Mouse (Mus musculus) stomach, embryonic 14.5 days (tissue): ENCODE measurements around the gene Smtnl2. TPM values are rescaled to one million over a fixed set of nuclear protein-coding genes. Genes with fewer than 3 reads are reported as not detected.
A peak's percentile ranks its signal among the peaks of the same experiment; 100 is the strongest.

Experiments
- ATAC-seq: fragments of 200-750 bp; cut with Nextera tagmentation; 2 replicates; pipeline ENCODE4 v1.8.0; 2017; ENCODE audit warnings: low read depth, moderate TSS enrichment; ENCODE audit not compliant: insufficient number of reproducible peaks, insufficient read depth, low FRiP score
- H3K27ac ChIP-seq: fragments of 300-500 bp; sonication (generic); 2 replicates; pipeline ENCODE4 v1.5.1; 2014; ENCODE audit warnings: mild to moderate bottlenecking, low read length, moderate library complexity, mixed read lengths
- H3K27me3 ChIP-seq: fragments of 300-500 bp; sonication (generic); 2 replicates; pipeline ENCODE4 v1.6.1; 2014; ENCODE audit warnings: low read length, control low read depth, mixed read lengths; ENCODE audit not compliant: control insufficient read depth, insufficient read depth
- H3K36me3 ChIP-seq: fragments of 300-500 bp; sonication (generic); 2 replicates; pipeline ENCODE4 v1.6.1; 2014; ENCODE audit warnings: mild to moderate bottlenecking, control low read depth, low read length, moderate library complexity, mixed read lengths; ENCODE audit not compliant: control insufficient read depth, insufficient read depth
- H3K4me1 ChIP-seq: fragments of 300-500 bp; sonication (generic); 2 replicates; pipeline ENCODE4 v1.6.1; 2014; ENCODE audit warnings: low read length, control low read depth, mixed read lengths; ENCODE audit not compliant: control insufficient read depth, insufficient read depth
- H3K4me2 ChIP-seq: fragments of 300-500 bp; sonication (generic); replicated peaks from 2 replicates; pipeline ENCODE4 v1.6.1; 2014; ENCODE audit warnings: low read depth, low read length, control low read depth
- H3K4me3 ChIP-seq: fragments of 300-500 bp; sonication (generic); 2 replicates; pipeline ENCODE4 v1.5.1; 2014; ENCODE audit warnings: low read depth, low read length, control low read depth
- H3K9ac ChIP-seq: fragments of 300-500 bp; sonication (generic); replicated peaks from 2 replicates; pipeline ENCODE4 v1.6.1; 2014; ENCODE audit warnings: low read depth, mild to moderate bottlenecking, control low read depth, low read length, moderate library complexity, mixed read lengths
- H3K9me3 ChIP-seq: fragments of 300-500 bp; sonication (generic); 2 replicates; pipeline ENCODE4 v1.6.1; 2016; ENCODE audit warnings: low read depth, low read length, control low read depth; ENCODE audit not compliant: control insufficient read depth
- WGBS: fragments of 180-500 bp; shearing (Covaris S2); extraction: QIAGEN DNeasy Blood & Tissue Kit; methylation state at CpG from one replicate; pipeline ENCODE4 v1.1.7; 2014; 5-methylcytosine and 5-hydroxymethylcytosine counted together
- polyA plus RNA-seq: library from polyadenylated mRNA; unstranded; fragments of >200 nt; fragmentation: Nextera tagmentation; extraction: Ambion mirVana; gene quantifications from 2 replicates; pipeline ENCODE4 v1.2.1, GENCODE M21; 2014

The Smtnl2 gene
- polyA plus RNA-seq, 1 experiment from 2014 or later, result 28.8 TPM

- no peak for ATAC-seq
- H3K4me2 ChIP-seq, result no peak overlapping the region
Measured at GRCm38 (mm10) chr11:72402017-72402416, 9.5 kb downstream of the Smtnl2 start.

GRCm38 (mm10) chr11:72401068-72401467 lies 10.4 kb downstream of the Smtnl2 start:
- peaks cover 27% of the 10 kb centered on the region for H3K4me1 ChIP-seq
- H3K4me3 ChIP-seq, result no peak overlapping the region
- H3K4me2 ChIP-seq, result no peak overlapping the region
- no peaks in the 10 kb centered on the region for H3K27me3 ChIP-seq
- no peak overlapping the region; the same call in 1 of the 2 replicates for H3K27ac ChIP-seq
- WGBS, result 75% methylated on average over 12 of the region's 12 CpGs
- H3K36me3 ChIP-seq, result peaks cover 6% of the 10 kb centered on the region
- no peak overlapping the region for H3K9ac ChIP-seq
- H3K9me3 ChIP-seq, result no peaks in the 10 kb centered on the region
- no peak for ATAC-seq

More at GRCm38 (mm10) chr11:72402017-72402416, 9.5 kb downstream of the Smtnl2 start:
- peaks cover 24% of the 10 kb centered on the region for H3K4me1 ChIP-seq
- no peak overlapping the region for H3K27ac ChIP-seq
- H3K9me3 ChIP-seq, result no peaks in the 10 kb centered on the region
- no peak overlapping the region for H3K9ac ChIP-seq
- no peak overlapping the region for H3K4me3 ChIP-seq
- H3K36me3 ChIP-seq, result peaks cover 6% of the 10 kb centered on the region
- no peaks in the 10 kb centered on the region for H3K27me3 ChIP-seq
- WGBS, result 66% methylated on average over 5 of the region's 5 CpGs

- Histone ChIP-seq H3K4me3 (no peak overlapping the region), H3K9ac (no peak overlapping the region), H3K4me2 (no peak overlapping the region), H3K27me3 (no peaks in the 10 kb centered on the region), H3K9me3 (no peaks in the 10 kb centered on the region), H3K27ac (no peak overlapping the region; the same call in 1 of the 2 replicates), H3K36me3 (peaks cover 6% of the 10 kb centered on the region), H3K4me1 (peaks cover 25% of the 10 kb centered on the region)
- no peak for ATAC-seq
- 82% methylated on average over 8 of the region's 8 CpGs for WGBS
Measured at GRCm38 (mm10) chr11:72397811-72398525, 13.5 kb downstream of the Smtnl2 start.

- peaks cover 6% of the 10 kb centered on the region for H3K36me3 ChIP-seq
- H3K27ac ChIP-seq, result peak overlapping the region; percentile 82; the same call in 1 of the 2 replicates
- no peaks in the 10 kb centered on the region for H3K9me3 ChIP-seq
- H3K4me1 ChIP-seq, result peaks cover 23% of the 10 kb centered on the region
- WGBS, result 58% methylated on average over 10 of the region's 10 CpGs
- H3K4me3 ChIP-seq, result no peak overlapping the region
- H3K27me3 ChIP-seq, result no peaks in the 10 kb centered on the region
- no peak overlapping the region for H3K9ac ChIP-seq
- no peak overlapping the region for H3K4me2 ChIP-seq
- ATAC-seq, result no peak
Measured at GRCm38 (mm10) chr11:72397072-72397471, 14.4 kb downstream of the Smtnl2 start.

GRCm38 (mm10) chr11:72396621-72397020 lies 14.9 kb downstream of the Smtnl2 start:
- peak; percentile 30; the same call in 1 of the 2 replicates for ATAC-seq
- Histone ChIP-seq H3K36me3 (peaks cover 6% of the 10 kb centered on the region), H3K27ac (peak overlapping the region; percentile 82; the same call in 1 of the 2 replicates), H3K9ac (no peak overlapping the region), H3K9me3 (no peaks in the 10 kb centered on the region), H3K27me3 (no peaks in the 10 kb centered on the region), H3K4me2 (no peak overlapping the region), H3K4me3 (no peak overlapping the region), H3K4me1 (peaks cover 22% of the 10 kb centered on the region)
- WGBS, result 50% methylated on average over 7 of the region's 7 CpGs

GRCm38 (mm10) chr11:72395652-72396051 lies 15.9 kb downstream of the Smtnl2 start:
- WGBS, result 71% methylated on average over 6 of the region's 6 CpGs
- Histone ChIP-seq H3K4me1 (peaks cover 22% of the 10 kb centered on the region), H3K27ac (no peak overlapping the region), H3K4me2 (no peak overlapping the region), H3K27me3 (no peaks in the 10 kb centered on the region), H3K4me3 (no peak overlapping the region), H3K9me3 (no peaks in the 10 kb centered on the region), H3K9ac (no peak overlapping the region), H3K36me3 (peaks cover 6% of the 10 kb centered on the region)
- no peak for ATAC-seq

GRCm38 (mm10) chr11:72394694-72395093 lies 16.8 kb downstream of the Smtnl2 start:
- no peak overlapping the region for H3K4me3 ChIP-seq
- H3K27me3 ChIP-seq, result no peaks in the 10 kb centered on the region
- no peak overlapping the region for H3K4me2 ChIP-seq
- no peak for ATAC-seq
- H3K36me3 ChIP-seq, result peaks cover 4% of the 10 kb centered on the region
- no peak overlapping the region for H3K27ac ChIP-seq
- no peak overlapping the region for H3K9ac ChIP-seq
- no peaks in the 10 kb centered on the region for H3K9me3 ChIP-seq
- 59% methylated on average over 2 of the region's 2 CpGs for WGBS
- H3K4me1 ChIP-seq, result peaks cover 22% of the 10 kb centered on the region

- H3K4me3 ChIP-seq, result no peak overlapping the region
- ATAC-seq, result no peak
- WGBS, result 27% methylated on average over 5 of the region's 5 CpGs
- H3K9me3 ChIP-seq, result no peaks in the 10 kb centered on the region
- H3K27me3 ChIP-seq, result no peaks in the 10 kb centered on the region
- no peaks in the 10 kb centered on the region; the same call in 1 of the 2 replicates for H3K36me3 ChIP-seq
- no peak overlapping the region for H3K4me2 ChIP-seq
- no peak overlapping the region for H3K9ac ChIP-seq
- no peak overlapping the region for H3K27ac ChIP-seq
- H3K4me1 ChIP-seq, result peaks cover 22% of the 10 kb centered on the region
Measured at GRCm38 (mm10) chr11:72393669-72394068, 17.8 kb downstream of the Smtnl2 start.
